Mouse (Mus musculus) fat pad, adult 2 months (tissue): ENCODE data around the gene Tlx2.

Experiments
- DNase-seq: peaks from one replicate; pipeline ENCODE4 v3.0.0-alpha.2; 2011; ENCODE audit warnings: low read depth, low spot score; ENCODE audit errors: extremely low read depth

Tlx2 gene

DNA sequence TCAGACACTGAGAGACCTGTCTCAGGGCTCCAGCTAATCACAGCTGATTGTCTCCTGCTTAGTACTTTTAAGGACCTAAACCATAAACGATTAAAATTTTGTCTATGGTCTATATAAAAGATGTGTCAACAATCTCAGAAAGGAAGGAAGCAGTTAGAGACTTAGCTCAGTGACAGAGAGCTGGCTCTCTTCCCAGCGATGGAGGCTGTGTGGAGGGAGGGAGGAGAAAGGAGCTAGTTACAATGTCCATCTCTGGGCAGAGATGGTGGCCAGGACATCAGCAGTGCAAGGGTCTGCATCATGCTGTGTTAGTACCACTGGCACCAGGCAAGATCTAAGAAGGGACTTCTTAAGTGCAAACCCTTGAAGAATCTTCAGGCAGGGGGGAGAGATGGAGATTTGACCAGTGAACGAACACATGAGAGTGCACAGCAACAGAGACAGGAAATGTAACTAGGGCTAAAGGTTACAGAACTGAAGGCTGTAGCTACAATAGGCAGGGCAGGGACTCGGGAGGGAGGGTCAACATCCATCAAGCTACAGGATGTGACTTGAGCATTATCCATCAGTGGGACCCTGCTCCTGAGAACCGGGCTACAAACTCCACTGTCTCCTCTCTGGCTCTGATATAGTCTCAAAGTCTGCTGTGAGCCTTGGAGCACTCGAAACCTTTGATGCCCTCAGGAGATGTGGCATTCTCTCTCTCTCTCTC is 22.5 kb upstream of the Tlx2 start:
- no peak for DNase-seq

DNA sequence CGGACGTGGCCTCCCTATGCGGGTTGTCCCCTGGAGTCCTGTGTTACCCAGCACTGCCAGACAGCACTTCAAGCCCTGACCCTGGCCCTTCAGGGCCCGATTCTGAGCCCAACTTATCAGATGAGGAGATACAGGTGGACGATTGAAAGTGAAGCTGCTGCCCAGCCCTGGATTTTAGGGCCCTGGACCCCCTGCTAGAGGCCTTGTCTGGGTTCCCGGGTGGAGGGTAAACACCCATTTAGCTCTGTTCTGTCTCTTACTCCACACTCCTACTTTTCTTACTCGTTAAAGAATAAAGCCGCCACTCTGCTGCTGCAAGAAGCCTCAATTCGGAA is 17.8 kb upstream of the Tlx2 start:
- DNase-seq = no peak

DNA sequence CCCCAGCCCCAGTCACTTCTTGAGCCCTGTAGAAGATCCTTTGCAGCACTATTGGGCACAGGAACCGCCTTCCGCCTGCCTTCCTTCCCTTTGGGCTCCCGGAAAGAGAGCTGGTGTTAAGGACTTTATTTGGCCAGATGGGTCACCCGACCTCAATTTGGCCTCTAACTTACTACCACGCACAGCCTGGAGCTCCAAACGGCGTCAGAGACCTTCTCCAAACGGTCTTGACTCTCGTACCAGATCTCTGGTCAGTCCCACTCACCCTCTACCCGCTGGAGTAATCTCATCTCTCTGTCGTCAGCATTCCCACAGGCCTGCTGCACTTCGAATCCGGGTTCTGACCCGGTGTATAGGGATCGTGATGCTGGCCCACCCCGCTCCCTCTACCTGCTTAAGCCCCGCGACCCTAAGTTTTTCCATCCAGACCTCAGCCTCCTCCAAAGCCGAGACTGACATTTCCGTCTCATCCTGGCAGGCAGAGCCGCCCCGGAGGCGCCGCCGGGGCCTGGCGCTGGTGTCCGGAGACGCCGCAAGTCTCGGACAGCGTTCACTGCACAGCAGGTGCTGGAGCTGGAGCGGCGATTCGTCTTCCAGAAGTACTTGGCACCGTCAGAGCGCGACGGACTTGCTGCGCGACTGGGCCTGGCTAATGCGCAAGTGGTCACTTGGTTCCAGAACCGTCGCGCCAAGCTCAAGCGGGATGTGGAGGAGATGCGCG is 17.3 kb upstream of the Tlx2 start:
- no peak for DNase-seq

DNA sequence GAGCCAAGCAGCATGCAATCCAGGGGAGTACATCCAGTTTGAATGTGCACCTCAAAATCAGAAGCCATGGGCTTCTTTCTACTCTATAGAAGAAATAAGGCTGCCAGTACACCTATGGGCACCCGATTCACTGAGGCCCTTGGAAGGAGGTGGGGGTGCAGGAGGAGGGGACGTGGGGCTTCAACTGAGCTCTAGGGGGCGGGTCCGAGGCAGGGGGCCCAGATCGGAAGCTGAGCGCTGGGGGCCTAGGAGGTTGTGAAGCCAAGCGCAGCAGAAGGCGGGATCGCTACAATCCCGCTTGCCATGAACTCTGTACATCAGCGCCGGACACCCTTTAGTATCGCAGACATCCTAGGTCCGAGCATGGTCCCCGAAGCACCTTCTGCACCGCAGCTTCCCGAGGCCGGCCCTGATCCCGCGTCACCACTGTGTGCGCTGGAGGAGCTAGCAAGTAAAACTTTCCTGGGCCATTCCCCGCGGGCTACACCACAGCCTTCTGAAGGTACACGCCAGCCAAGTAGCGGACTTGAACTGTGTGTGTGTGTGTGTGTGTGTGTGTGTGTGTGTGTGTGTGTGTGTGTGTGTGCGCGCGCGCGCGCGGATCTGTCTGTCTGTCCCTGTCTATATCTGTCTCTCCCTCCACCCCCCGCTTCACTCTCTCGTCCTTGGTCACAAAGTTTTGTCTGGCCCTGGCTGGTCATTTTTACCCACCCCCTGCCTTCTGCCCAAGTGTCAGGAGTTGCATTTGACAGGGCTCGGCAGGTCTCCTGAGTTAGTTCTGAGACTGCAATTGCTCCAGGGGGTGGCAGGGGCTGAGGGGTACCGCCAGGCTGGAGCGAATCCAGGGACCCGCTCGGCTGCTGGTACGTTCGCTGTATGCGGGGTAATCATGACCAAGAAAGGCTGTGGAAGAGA is 16.3 kb upstream of the Tlx2 start, which contains the start of gene Lbx2:
Lbx2 (plus strand) TSS at position 247 of the 915 bp plus-strand sequence.
- DNase-seq = no peak

DNA sequence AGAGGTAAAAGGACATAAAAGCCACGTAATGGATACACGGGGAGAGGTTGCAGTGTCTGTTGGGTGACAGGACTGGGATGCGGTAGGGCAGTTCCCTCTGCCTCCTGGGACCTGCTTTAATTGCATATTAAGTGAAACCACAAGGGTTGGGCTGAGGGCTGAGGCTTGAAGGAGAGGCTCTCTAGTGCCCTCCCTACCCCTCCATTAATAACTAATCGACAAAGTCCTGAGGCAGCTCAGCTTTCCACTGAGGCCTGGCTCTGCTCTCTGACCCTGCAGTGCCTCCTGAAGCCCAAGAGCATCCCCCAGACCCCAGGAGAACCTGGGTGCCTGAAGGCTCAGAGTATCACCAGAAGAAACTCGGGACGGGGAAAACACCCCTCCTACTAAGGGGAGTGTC is 14.4 kb upstream of the Tlx2 start:
- DNase-seq = no peak

DNA sequence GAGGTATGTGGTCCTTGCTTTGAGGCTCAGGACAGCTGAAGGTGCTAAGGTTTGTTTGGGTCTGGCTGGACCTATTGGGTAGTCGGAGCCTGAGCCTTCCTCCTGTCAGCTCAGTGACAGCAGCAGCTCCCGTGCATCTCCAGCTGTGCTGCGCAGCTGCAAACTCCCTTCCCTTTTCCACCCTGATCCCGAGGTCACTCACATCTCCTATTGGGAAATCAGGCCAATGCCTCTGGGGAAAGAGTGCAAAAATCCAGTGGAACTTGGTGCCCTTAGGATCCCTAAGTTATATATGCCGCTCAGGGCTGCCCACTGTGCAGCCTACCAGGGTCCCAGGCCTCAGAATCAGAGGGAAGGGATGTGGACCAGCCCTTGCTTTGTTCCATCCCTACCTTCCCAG is 13.4 kb upstream of the Tlx2 start:
- DNase-seq = no peak

DNA sequence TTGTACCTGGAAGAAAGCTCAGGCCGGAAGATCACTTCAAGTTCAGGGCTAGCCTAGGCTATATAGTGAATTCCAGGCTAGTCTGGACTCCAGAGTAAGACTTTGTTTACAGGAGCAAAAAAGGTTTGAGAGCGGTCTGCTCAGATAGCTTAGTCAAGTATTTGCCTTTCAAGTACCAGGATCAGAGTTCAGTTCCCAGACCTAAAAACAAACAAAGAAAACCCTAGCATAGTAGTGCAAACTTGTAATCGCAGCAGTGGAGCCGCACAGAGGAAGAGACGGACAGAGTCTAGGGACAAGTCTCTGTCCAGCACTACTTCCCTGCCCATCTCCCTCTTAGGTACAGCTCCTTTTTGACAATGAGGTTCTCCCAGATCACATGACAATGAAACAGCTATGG is 10.1 kb upstream of the Tlx2 start:
- no peak for DNase-seq

DNA sequence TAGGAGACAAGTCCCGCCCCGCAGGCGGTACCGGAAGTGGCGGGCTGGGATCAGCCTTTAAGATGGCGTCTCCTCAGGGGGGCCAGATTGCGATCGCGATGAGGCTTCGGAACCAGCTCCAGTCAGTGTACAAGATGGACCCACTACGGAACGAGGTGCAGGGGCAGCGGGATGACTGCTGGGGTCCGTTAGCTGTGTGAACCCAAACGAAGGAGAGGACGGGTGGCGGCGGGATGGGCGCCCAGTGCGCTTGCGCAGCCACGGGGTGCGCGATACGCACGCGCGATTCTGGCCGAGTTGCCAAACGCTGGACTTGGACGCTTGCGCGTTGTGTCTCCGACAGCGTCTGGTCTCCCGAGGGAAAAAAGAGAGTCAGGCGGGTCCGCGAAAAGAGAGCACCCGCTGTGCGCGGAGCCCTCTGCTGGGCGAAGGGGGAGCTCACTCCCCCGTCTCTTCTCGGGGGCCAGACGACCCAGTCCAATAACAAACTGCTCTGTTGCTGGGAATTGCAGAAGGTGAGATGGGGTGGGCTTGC is 8.3 kb upstream of the Tlx2 start:
- DNase-seq = no peak

DNA sequence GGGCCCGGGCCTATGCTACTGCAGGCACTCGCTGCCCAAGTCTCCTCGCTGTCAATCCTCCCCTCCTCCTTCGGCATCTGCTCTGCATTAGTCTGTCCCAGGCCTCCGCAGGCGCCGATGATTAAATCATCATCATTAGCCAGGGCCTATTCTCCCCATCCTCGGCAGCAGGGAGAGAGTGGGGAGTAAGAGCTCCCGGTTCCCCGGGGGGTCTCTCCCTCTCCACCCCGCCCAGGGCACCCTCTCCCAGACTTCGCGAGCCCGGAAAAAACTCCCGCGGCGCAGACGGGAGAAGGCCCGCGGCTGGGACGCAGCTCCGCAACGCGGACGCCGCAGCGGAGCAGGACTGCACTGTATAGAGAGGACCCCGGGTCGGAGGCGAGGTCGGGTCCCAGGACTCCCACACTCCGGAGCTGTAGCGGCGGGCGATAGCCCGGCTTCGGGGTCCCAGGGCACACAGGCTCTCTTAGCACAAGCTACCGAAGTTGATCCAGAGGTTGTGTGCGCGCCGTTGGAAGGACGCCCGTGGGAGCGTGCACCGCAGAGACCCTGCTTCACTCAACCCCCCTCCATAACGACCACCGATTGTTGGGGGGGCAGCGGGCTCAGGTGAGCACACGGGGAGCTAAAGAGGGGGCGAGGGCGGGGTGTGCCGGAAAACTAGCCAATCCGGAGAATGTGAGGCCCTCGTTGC is 7.7 kb upstream of the Tlx2 start, which contains the start of gene Pcgf1:
Pcgf1 (plus strand) TSS at position 240 of the 694 bp plus-strand sequence.
- no peak for DNase-seq

DNA sequence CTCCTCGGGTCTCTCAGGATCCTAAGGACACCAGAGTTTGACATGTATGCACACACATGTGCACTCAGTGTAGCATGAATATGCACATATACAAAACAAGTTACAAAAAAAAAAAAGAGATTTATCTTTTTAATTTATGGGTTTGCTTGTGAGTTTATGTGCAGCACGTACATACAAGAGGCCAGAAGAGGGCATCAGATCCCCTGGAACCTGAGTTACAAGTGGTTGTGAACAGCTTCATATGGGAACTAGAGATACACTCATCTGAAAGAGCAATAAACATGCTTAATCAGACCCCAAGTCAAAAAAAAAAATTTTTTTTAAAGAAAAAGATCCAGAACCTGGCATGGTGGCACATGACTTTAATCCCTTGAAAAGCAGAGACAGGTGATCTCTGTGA is 4.9 kb upstream of the Tlx2 start:
- no peak for DNase-seq

DNA sequence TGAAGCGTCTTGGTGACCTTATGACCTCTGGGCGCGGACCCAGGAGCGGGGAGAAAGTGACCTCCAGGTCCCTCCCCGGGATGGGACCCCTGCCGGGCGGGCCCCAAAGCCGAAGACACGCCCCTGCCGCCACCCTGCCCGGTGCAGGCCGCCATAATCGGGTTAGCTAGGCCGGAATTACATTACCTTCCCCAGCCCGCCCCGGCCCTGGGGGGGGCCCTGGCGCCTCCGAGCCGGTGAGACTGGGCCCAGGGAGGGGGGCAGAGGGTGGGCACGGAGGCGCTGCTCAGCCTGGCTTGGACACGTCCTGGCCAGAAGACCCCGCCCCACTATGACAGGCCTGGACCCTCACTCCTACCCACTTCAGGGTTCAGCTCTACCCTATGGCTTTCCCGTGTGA is 1.1 kb upstream of the Tlx2 start:
- no peak for DNase-seq

DNA sequence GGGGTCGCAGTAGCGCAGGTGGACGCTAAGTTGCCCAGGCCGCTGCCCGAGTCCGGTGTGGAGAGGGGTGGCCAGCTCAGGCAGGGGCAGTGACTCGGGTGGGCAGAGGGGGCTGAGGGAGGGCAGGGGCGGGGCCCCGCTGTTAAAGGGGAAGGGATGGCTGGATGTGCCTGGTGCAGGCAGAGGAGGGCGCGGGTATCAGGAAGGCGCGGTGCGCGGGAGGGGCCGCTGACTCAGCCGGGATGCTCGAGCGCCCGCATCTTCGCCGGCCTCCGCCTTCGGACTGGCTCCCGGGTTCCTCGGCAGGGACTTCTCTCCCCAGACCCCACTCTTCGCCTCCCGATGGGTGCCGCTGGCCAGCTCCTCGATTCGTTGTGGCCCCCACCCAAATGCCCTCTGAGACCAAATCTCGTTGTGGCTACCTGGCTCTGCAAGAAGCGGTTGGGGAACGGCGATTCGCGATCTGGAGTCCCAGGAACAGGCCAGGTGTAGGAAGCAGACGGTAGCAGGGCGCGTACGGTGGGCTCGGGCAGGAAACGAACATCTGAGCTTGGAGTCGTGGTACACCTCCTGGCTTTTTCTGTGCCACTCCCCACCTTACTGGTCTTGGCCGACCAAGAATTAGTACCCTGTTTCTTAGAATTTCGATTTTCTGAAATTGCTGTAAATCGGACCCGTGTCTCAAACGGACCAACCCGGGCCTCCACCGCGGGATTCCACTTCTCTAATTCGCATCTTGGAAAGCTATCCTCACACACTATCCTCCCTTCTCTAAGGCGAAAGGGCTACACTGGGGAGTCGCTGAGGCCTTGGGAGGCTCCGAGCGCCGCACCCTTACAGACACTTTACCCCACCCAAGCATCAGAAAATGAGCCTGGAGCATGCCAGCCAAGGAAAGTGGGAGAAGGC is 472 bp upstream of the Tlx2 start:
- DNase-seq = no peak

DNA sequence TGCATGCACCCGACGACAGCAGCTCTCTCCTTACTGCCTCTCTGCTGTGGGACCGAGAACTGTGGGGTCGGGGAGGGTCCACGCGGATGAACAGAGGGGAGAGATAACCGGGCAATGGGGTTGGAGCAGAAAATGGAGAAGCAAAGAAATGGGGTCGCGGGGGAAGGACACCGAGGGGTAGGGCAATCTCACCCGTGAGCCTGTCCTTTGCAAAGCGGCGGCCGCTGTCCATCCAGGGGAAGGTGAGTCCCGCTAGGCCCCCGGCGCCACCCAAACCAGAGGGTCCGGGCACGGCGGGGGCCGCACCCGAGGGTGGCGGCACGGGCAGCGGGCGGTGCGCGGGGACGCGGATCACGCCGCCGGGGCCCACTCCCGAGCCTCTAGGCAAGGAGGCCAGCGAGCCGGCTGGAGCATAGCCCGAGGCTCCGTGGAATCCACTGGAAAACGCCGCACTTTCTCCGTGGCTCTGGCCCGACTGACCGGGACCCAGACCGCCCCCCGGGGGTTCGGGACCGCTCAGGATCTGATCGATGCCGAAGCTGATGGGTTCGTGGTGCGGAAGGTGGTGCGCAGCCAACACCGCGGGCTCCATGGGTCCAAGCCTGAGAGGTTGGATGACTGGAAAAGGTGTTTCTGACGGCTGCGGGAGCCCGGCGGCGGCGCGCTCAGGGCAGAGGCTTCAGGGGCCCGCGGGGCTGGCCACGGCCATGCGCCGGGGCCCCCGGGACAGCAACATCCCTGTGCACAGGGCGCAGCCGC is 426 bp downstream of the Tlx2 start:
- no peak for DNase-seq

DNA sequence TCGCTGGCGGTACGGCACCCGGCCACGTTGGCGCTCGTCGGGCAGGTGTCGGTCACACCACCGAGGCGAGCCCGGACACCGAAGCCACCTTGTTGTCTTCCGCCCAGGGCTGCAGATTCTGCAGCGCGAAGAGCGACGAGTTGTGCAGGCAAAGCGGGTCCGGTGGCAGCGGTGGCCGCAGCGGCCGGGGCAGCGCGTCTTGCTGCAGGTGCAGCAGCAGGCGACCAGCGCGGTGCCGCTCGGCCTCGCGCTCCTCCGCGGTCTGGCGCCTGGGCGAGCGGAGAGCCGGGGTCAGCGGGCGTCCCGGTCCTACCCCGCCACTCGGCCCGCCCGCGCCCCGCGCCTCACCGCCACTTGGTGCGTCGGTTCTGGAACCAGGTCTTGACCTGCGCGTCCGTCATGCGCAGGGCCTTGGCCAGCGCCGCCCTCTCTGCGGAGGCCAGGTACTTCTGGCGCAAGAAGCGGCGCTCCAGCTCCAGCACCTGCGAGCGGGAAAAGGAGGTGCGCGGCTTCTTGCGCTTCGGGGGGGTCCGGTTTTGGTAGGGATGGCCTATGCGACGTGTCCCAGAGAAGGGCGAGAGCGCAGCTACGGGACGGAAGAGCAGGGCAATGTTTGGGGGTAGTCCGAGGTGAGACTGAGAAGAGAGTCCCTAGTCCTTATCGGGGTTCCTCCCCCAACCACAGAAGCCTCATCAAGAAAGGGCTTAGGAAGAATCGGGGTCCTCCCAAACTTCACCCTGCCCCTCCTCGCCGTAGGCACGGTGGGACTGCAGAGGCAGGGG is 1.2 kb downstream of the Tlx2 start:
- DNase-seq = no peak

DNA sequence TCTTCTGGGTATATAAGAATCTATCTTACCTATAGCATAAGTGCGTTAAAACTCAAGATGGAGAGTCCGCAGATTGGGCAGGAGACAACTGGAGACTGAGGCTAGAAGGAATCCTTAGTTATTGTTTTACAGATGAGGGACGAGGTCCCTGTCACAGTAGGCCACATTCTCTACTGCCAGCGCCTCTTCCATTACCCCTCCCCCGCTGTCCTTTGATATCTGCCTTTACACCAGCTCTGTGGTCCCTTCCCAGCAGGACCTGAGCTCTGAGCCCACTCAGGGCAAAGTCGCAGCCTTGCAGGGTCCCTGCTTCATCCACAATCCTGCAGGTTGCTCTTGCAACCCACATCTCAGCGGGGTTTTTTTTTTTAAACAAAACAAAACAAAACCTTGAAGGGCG is 1.9 kb downstream of the Tlx2 start:
- DNase-seq = no peak

DNA sequence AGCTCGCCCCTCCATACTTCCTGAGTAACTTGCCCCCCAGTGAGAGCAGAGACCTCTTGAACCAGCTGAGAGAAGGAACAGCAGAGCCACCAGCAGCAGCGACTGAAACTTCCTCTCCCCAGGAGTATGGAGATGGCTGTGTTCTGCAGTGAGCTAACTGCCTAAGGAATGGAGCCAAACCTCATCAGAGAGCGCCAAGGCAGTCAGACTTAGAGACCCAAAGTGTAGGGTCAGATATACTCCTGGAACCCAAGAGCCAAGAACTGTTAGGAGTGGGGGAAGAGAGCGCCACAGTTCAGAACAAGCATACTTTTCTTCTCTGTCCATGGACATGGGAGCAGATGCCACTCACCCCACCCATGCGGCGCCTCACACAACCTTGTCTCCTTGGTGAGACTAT is 3.7 kb downstream of the Tlx2 start:
- DNase-seq = no peak

DNA sequence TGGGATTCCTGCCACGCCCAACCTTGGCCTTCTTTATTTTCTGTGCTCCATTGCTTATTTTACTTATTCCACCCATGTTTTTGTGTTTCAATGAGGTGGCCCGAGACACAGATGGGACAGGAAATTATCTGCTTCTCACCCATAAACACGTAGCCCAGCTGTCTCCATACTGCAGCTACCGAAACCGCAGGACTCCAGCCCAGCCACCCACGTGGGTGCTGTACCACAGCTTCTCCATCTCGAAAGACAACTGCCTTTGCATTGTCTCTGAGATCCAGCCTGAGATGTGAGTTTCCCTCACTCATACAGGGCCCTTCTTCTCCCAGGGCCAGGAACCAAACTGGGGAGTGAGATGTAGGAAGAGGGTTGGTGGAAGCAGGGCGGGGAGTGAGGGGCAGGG is 4.1 kb downstream of the Tlx2 start:
- DNase-seq = no peak

DNA sequence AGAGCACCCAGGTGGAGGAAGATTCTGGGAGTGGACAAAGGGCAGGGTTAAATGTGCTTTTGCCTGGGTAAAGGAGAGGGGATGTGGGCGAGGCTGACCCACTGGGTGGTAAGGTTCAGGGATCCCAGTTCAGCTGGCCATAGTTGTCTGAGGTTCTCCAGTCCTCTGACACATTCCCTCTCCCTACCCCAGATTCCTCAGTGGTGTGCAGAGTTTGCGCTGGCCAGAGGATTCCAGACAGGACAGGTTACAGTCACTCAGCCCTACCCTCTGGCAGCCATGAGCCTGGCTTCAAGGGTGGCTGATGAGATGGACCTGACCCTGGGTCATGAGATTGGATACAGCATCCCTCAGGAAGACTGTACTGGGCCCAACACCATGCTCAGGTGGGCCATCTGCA is 11.4 kb downstream of the Tlx2 start:
- no peak for DNase-seq
